Mouse (Mus musculus) lung, embryonic 15.5 days (tissue): ENCODE measurements around the gene Polr3k. TPM values are rescaled to one million over a fixed set of nuclear protein-coding genes. Genes with fewer than 3 reads are reported as not detected.

ENCODE experiments used
- ATAC-seq: fragments of 200-750 bp; cut with Nextera tagmentation; 2 replicates; pipeline ENCODE4 v1.8.0; 2017; ENCODE audit warnings: moderate number of reproducible peaks, borderline replicate concordance; ENCODE audit not compliant: low FRiP score, low TSS enrichment; ENCODE audit errors: extremely low read depth
- H3K27ac ChIP-seq: fragments of 300-500 bp; sonication (generic); 2 replicates; pipeline ENCODE4 v1.5.1; 2015; ENCODE audit warnings: moderate library complexity, mild to moderate bottlenecking, inconsistent platforms
- H3K27me3 ChIP-seq: fragments of 300-500 bp; sonication (generic); 2 replicates; pipeline ENCODE4 v1.6.1; 2015; ENCODE audit warnings: inconsistent platforms
- H3K36me3 ChIP-seq: fragments of 300-500 bp; sonication (generic); 2 replicates; pipeline ENCODE4 v1.6.1; 2015; ENCODE audit warnings: inconsistent platforms
- H3K4me1 ChIP-seq: fragments of 300-500 bp; sonication (generic); 2 replicates; pipeline ENCODE4 v1.6.1; 2015; ENCODE audit warnings: inconsistent platforms
- H3K4me2 ChIP-seq: fragments of 300-500 bp; sonication (generic); 2 replicates; pipeline ENCODE4 v1.6.1; 2015; ENCODE audit warnings: inconsistent platforms, mild to moderate bottlenecking, moderate library complexity
- H3K4me3 ChIP-seq: fragments of 300-500 bp; sonication (generic); 2 replicates; pipeline ENCODE4 v1.5.1; 2015; ENCODE audit warnings: mild to moderate bottlenecking, inconsistent platforms
- H3K9ac ChIP-seq: fragments of 300-500 bp; sonication (generic); 2 replicates; pipeline ENCODE4 v1.6.1; 2015; ENCODE audit warnings: inconsistent platforms
- H3K9me3 ChIP-seq: fragments of 300-500 bp; sonication (generic); 2 replicates; pipeline ENCODE4 v1.6.1; 2016; ENCODE audit warnings: inconsistent platforms
- WGBS: fragments of 180-500 bp; shearing (Covaris S2); methylation state at CpG from one replicate; pipeline ENCODE4 v1.1.7; 2015; 5-methylcytosine and 5-hydroxymethylcytosine counted together
- polyA plus RNA-seq: library from polyadenylated mRNA; unstranded; fragments of >200 nt; fragmentation: Nextera tagmentation; extraction: Ambion mirVana; gene quantifications from 2 replicates; pipeline ENCODE4 v1.2.1, GENCODE M21; 2015

The Polr3k gene
- 75.1 and 75.3 TPM in 2 replicates for polyA plus RNA-seq

GRCm38 (mm10) chr2:181863791-181864535 is at the start of gene Polr3k:
Polr3k (plus strand) TSS chr2:181864337.
- peak; percentile 100 for ATAC-seq
- under 1% methylated on average over 35 of the region's 35 CpGs for WGBS
- H3K36me3 ChIP-seq = peaks cover 11% of the 10 kb centered on the region; the same call in 1 of the 2 replicates

GRCm38 (mm10) chr2:181829032-181829650 is 35.0 kb upstream of the Polr3k start:
- WGBS = 58% methylated on average over 2 of the region's 2 CpGs
- Histone ChIP-seq H3K4me3 (no peak overlapping the region), H3K4me1 (no peaks in the 10 kb centered on the region), H3K9me3 (no peaks in the 10 kb centered on the region), H3K27ac (no peak overlapping the region), H3K27me3 (no peaks in the 10 kb centered on the region), H3K36me3 (no peaks in the 10 kb centered on the region), H3K9ac (no peak overlapping the region), H3K4me2 (no peak overlapping the region)
- no peak for ATAC-seq

More at GRCm38 (mm10) chr2:181863791-181864535, at the start of gene Polr3k:
- H3K27ac ChIP-seq = peak within 1 kb of the TSS; percentile 52
- peak within 1 kb of the TSS; percentile 73 for H3K4me2 ChIP-seq
- peak within 1 kb of the TSS; percentile 69 for H3K9ac ChIP-seq
- H3K4me1 ChIP-seq = peaks cover 15% of the 10 kb centered on the region
- H3K4me3 ChIP-seq = peak within 1 kb of the TSS; percentile 80
- H3K9me3 ChIP-seq = no peaks in the 10 kb centered on the region
- no peaks in the 10 kb centered on the region for H3K27me3 ChIP-seq

DNA sequence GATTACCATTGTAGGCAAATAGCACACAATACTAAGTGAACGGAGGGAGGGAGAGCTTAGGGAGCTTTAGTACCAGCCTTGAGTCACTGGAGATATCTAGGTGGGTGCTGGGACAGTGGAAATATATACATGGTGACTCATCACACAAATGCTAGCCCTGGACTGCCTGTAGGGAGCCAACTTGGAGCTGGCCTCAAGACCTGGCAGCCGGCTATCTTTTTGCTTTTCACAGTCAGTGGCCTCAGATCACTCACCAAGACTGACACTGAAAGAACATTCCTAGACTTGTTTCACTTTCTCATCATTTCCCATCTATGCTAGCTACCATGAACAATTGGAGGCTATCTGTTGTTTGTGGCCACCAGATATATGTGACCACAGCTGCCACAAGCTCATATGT is 31.4 kb upstream of the Polr3k start:
- H3K4me3 ChIP-seq = no peak overlapping the region
- no peaks in the 10 kb centered on the region for H3K27me3 ChIP-seq
- H3K9me3 ChIP-seq = no peaks in the 10 kb centered on the region
- H3K36me3 ChIP-seq = no peaks in the 10 kb centered on the region
- peaks cover 5% of the 10 kb centered on the region; the same call in 1 of the 2 replicates for H3K4me1 ChIP-seq
- ATAC-seq = no peak
- H3K9ac ChIP-seq = no peak overlapping the region
- WGBS = 81% methylated on average over 2 of the region's 2 CpGs
- no peak overlapping the region for H3K4me2 ChIP-seq
- no peak overlapping the region for H3K27ac ChIP-seq

- no peaks in the 10 kb centered on the region for H3K9me3 ChIP-seq
- peak within 1 kb of the TSS; percentile 88 for H3K4me3 ChIP-seq
- peaks cover 15% of the 10 kb centered on the region for H3K4me1 ChIP-seq
- ATAC-seq = peak; percentile 98
- peak within 1 kb of the TSS; percentile 77 for H3K9ac ChIP-seq
- under 1% methylated on average over 35 of the region's 35 CpGs for WGBS
- H3K27ac ChIP-seq = peak within 1 kb of the TSS; percentile 86
- peak within 1 kb of the TSS; percentile 74 for H3K4me2 ChIP-seq
- peaks cover 5% of the 10 kb centered on the region for H3K36me3 ChIP-seq
- no peaks in the 10 kb centered on the region for H3K27me3 ChIP-seq
Measured at GRCm38 (mm10) chr2:181837372-181838292, 26.5 kb upstream of the Polr3k start, which contains the start of gene Pcmtd2. Pcmtd2 (plus strand) TSS chr2:181837854.

- H3K9me3 ChIP-seq = no peaks in the 10 kb centered on the region
- peak overlapping the region; percentile 74 for H3K4me2 ChIP-seq
- 1% methylated on average over 3 of the region's 3 CpGs for WGBS
- H3K9ac ChIP-seq = peak overlapping the region; percentile 77
- peaks cover 6% of the 10 kb centered on the region for H3K36me3 ChIP-seq
- H3K27ac ChIP-seq = peak overlapping the region; percentile 86; the same call in 1 of the 2 replicates
- H3K4me1 ChIP-seq = peaks cover 15% of the 10 kb centered on the region
- no peaks in the 10 kb centered on the region for H3K27me3 ChIP-seq
- H3K4me3 ChIP-seq = peak overlapping the region; percentile 88
- 0 out of 2 replicates have a peak, but pooled peaks have one; percentile 4 for ATAC-seq
Measured at GRCm38 (mm10) chr2:181838293-181838680, 25.9 kb upstream of the Polr3k start.

DNA sequence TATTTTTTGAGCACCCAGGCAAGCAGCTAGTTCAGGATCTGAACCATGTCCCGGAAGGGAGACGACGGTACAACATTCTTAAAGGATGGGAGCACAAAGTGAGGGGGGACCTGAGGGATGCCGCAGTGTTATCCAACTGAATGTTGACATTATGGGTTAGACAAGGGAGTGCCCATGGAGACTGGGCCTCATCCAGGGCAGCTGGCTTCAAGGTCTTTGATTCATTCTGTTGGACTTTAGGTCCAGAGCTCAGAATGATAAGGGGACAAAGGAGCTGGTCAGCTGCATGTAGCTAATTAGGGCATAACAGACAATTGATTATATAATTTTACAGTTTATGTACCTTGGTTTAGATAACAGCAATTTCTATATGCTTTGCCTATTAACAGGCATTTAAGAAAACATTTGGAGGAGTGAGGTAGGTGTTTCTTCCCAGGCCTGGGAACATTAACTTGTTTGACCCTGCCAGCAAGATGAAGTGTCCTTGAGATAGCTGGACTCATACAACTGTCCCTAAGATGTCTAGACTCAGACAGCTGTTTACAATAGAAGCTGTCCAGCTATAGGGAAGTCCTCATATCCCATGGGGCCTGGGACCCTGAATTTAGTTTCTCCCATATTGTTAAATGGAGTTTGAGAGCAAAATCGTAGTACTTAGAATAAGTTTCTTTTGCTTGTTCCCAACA is 18.3 kb upstream of the Polr3k start:
- Histone ChIP-seq H3K27ac (no peak overlapping the region), H3K9ac (no peak overlapping the region), H3K4me3 (no peak overlapping the region), H3K4me1 (no peaks in the 10 kb centered on the region), H3K9me3 (no peaks in the 10 kb centered on the region), H3K36me3 (peaks cover 35% of the 10 kb centered on the region), H3K27me3 (no peaks in the 10 kb centered on the region), H3K4me2 (no peak overlapping the region)
- WGBS = 65% methylated on average over 5 of the region's 5 CpGs
- ATAC-seq = no peak

DNA sequence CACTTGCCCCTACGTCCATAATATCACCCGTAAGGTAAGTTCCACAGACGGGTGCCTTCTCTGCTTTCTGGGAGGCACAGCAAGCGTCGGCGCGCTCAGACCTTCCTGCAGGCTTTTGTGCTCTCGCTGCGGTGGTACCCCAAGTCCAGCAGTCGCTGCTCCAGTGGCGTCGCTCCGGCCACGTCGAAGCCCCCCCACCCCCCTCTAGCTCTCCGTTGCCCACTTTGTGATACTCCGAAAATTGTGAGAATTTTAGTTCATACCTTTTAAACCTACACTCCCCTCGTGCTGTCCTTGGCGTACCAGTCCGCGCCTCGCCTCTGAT is 361 bp downstream of the Polr3k start:
- peak overlapping the region; percentile 73 for H3K4me2 ChIP-seq
- H3K4me3 ChIP-seq = peak overlapping the region; percentile 80
- WGBS = under 1% methylated on average over 22 of the region's 22 CpGs
- H3K27me3 ChIP-seq = no peaks in the 10 kb centered on the region
- peaks cover 11% of the 10 kb centered on the region for H3K36me3 ChIP-seq
- H3K9ac ChIP-seq = peak overlapping the region; percentile 69
- ATAC-seq = peak; percentile 50
- H3K9me3 ChIP-seq = no peaks in the 10 kb centered on the region
- H3K27ac ChIP-seq = peak overlapping the region; percentile 52
- peaks cover 15% of the 10 kb centered on the region for H3K4me1 ChIP-seq

DNA sequence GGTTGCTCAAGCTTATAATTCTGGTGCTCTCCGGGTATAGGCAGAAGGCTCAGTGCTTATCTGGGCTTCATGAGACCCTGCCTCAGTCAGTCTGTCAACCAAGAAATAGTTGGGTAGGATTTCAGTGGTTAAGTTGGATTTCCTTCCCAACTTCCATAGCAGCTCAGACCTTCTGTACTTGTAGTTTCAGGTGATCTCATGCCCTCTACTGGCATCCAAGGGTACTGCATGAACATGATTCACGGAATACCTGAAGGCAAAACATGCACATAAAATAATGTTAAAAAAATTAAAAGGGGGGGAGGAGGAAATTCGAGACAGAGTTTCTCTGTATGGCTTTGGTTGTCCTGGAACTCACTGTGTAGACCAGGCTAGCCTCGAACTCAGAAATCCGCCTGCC is 2.8 kb downstream of the Polr3k start:
- no peaks in the 10 kb centered on the region for H3K27me3 ChIP-seq
- H3K27ac ChIP-seq = no peak overlapping the region
- 56% methylated on average over 5 of the region's 5 CpGs for WGBS
- H3K4me2 ChIP-seq = no peak overlapping the region
- H3K9ac ChIP-seq = no peak overlapping the region
- peaks cover 23% of the 10 kb centered on the region for H3K36me3 ChIP-seq
- H3K9me3 ChIP-seq = no peaks in the 10 kb centered on the region
- no peak for ATAC-seq
- H3K4me3 ChIP-seq = no peak overlapping the region
- peaks cover 15% of the 10 kb centered on the region for H3K4me1 ChIP-seq

DNA sequence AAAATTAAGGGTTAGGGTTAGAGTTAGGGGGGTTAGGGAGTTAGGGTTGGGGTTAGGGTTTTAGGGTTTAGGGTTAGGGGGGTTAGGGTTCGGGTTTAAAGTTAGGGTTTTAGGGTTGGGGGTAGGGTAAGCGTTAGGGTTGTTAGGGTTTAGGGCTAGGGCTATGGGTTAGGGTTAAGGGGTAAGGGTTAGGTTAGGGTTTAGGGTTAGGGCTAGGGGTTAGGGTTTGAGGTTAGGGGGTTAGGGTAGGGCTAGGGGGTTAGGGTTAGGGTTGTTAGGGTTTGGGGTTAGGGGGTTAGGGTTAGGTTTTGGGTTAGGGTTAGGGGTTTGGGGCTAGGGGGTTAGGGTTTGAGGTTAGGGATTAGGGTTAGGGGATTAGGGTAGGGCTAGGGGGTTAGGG is 6.9 kb downstream of the Polr3k start:
- WGBS = 92% methylated on average over 2 of the region's 2 CpGs
- H3K27me3 ChIP-seq = no peaks in the 10 kb centered on the region
- no peak overlapping the region for H3K4me3 ChIP-seq
- no peak overlapping the region for H3K27ac ChIP-seq
- H3K4me1 ChIP-seq = no peaks in the 10 kb centered on the region
- no peak overlapping the region for H3K9ac ChIP-seq
- H3K4me2 ChIP-seq = no peak overlapping the region
- no peak for ATAC-seq
- H3K36me3 ChIP-seq = peaks cover 23% of the 10 kb centered on the region
- H3K9me3 ChIP-seq = no peaks in the 10 kb centered on the region

DNA sequence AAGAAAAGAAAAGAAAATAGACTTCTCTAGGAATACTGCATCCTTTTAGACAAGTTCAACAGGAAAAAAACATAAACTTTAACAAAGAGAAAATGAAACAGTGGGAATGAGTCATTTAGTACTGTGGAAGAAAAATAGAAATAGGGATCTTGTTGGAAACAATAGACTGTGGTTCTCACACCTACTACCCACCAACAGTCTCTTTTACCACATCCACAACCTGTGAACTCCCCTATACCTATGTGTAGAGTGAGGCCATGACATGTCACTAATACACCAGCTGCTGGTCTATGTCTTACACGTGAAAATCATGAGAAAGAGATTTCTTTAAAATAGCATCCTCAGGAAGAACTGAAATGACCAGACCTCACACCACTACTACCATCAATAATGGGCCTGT is 14.8 kb downstream of the Polr3k start:
- no peak overlapping the region for H3K9ac ChIP-seq
- no peaks in the 10 kb centered on the region for H3K4me1 ChIP-seq
- H3K27me3 ChIP-seq = no peaks in the 10 kb centered on the region
- peaks cover 5% of the 10 kb centered on the region; the same call in 1 of the 2 replicates for H3K36me3 ChIP-seq
- no peak for ATAC-seq
- H3K4me2 ChIP-seq = no peak overlapping the region
- H3K4me3 ChIP-seq = no peak overlapping the region
- no peak overlapping the region for H3K27ac ChIP-seq
- H3K9me3 ChIP-seq = no peaks in the 10 kb centered on the region
- WGBS = 63% methylated on average over 1 of the region's 1 CpGs

- WGBS = 73% methylated on average over 3 of the region's 3 CpGs
- no peak overlapping the region for H3K27ac ChIP-seq
Measured at GRCm38 (mm10) chr2:181883022-181883749, 19.0 kb downstream of the Polr3k start.

More at GRCm38 (mm10) chr2:181883022-181883749, 19.0 kb downstream of the Polr3k start:
- H3K4me3 ChIP-seq = no peak overlapping the region
- no peaks in the 10 kb centered on the region for H3K27me3 ChIP-seq
- no peaks in the 10 kb centered on the region for H3K9me3 ChIP-seq
- no peaks in the 10 kb centered on the region for H3K4me1 ChIP-seq
- H3K36me3 ChIP-seq = no peaks in the 10 kb centered on the region
- H3K4me2 ChIP-seq = no peak overlapping the region
- ATAC-seq = no peak
- no peak overlapping the region for H3K9ac ChIP-seq
